Mouse (Mus musculus) embryonic facial prominence, embryonic 12.5 days (tissue): Measurements from ENCODE around the gene Hif3a. TPM values are rescaled to one million over a fixed set of nuclear protein-coding genes. Genes with fewer than 3 reads are reported as not detected.

ENCODE experiments used
- ATAC-seq: fragments of 200-750 bp; cut with Nextera tagmentation; 2 replicates; pipeline ENCODE4 v1.8.0; 2017; ENCODE audit not compliant: insufficient number of reproducible peaks, insufficient read depth, low FRiP score, low TSS enrichment
- H3K27ac ChIP-seq: fragments of 300-500 bp; sonication (generic); 2 replicates; pipeline ENCODE4 v1.5.1; 2016; ENCODE audit warnings: mild to moderate bottlenecking
- H3K27me3 ChIP-seq: fragments of 300-500 bp; sonication (generic); 2 replicates; pipeline ENCODE4 v1.6.1; 2016; ENCODE audit warnings: mild to moderate bottlenecking, moderate library complexity
- H3K36me3 ChIP-seq: fragments of 300-500 bp; sonication (generic); 2 replicates; pipeline ENCODE4 v1.6.1; 2016; ENCODE audit warnings: mild to moderate bottlenecking
- H3K4me1 ChIP-seq: fragments of 300-500 bp; sonication (generic); 2 replicates; pipeline ENCODE4 v1.6.1; 2016
- H3K4me2 ChIP-seq: fragments of 300-500 bp; sonication (generic); replicated peaks from 2 replicates; pipeline ENCODE4 v1.6.1; 2016; ENCODE audit warnings: mild to moderate bottlenecking, moderate library complexity
- H3K4me3 ChIP-seq: fragments of 300-500 bp; sonication (generic); 2 replicates; pipeline ENCODE4 v1.5.1; 2016; ENCODE audit warnings: mild to moderate bottlenecking
- H3K9ac ChIP-seq: fragments of 300-500 bp; sonication (generic); 2 replicates; pipeline ENCODE4 v1.6.1; 2016; ENCODE audit warnings: mild to moderate bottlenecking, moderate library complexity
- H3K9me3 ChIP-seq: fragments of 300-500 bp; sonication (generic); 2 replicates; pipeline ENCODE4 v1.6.1; 2016; ENCODE audit warnings: mild to moderate bottlenecking, moderate library complexity
- WGBS: fragments of 180-500 bp; shearing (Covaris S2); methylation state at CpG from one replicate; pipeline ENCODE4 v1.1.7; 2016; 5-methylcytosine and 5-hydroxymethylcytosine counted together
- polyA plus RNA-seq: library from polyadenylated mRNA; unstranded; fragments of >200 nt; fragmentation: Nextera tagmentation; extraction: Ambion mirVana; gene quantifications from 2 replicates; pipeline ENCODE4 v1.2.1, GENCODE M21; 2016

Hif3a gene
- polyA plus RNA-seq, 1 experiment from 2014 or later = 13.0 TPM

- Histone ChIP-seq H3K4me3 (peak overlapping the region; percentile 69), H3K36me3 (peaks cover 24% of the 10 kb centered on the region), H3K4me1 (peaks cover 52% of the 10 kb centered on the region)
These were observed 66.9 kb downstream of the Hif3a start for GRCm38 (mm10) chr7:16995345-16995744.

GRCm38 (mm10) chr7:16994400-16994799, 67.8 kb downstream of the Hif3a start:
- 6% methylated on average over 20 of the region's 20 CpGs for WGBS

More at GRCm38 (mm10) chr7:16995345-16995744, 66.9 kb downstream of the Hif3a start:
- no peaks in the 10 kb centered on the region for H3K9me3 ChIP-seq
- no peaks in the 10 kb centered on the region for H3K27me3 ChIP-seq
- H3K9ac ChIP-seq = peak overlapping the region; percentile 77
- peak overlapping the region; percentile 72 for H3K4me2 ChIP-seq
- no peak for ATAC-seq
- 92% methylated on average over 4 of the region's 4 CpGs for WGBS
- H3K27ac ChIP-seq = no peak overlapping the region

DNA sequence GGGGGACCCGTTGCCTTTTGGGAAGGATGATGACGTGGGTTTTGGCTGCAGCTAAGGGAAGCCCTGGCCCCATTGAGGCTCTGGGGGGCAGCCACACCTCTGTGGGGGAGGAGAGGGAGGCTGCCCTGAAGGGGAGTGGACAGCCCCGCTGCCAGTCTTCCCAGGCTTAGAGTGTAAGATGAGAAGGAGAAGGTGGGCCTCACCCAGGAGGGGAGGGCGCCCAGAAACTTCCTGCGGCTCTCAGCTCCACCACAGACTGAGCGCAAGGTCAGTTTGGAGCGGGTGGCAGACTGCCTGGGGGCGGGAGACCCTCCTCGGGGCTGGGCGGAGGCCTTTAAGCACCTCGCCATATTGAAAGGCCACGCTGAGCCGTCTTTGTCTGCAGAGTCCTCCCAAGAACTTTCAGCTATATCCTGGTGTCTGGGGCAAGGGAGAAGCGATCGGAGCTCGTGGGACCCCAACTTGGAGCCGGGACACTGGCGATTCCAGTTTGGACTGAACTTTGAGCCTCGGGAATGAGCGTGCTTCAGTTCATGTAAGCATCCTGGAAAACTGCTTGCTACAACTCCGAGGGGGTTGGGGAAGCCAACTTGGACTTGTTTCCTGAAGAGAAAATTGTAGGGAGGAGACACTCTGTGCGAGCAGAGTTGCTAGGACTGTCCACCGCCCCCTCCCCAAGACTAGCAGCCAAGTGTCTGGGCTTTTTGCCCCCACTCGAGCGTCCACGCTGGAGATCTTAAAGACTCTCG, 68.4 kb downstream of the Hif3a start:
- H3K9ac ChIP-seq = peak overlapping the region; percentile 77
- WGBS = under 1% methylated on average over 27 of the region's 27 CpGs
- H3K27ac ChIP-seq = peak overlapping the region; percentile 80
- peak; percentile 95 for ATAC-seq
- peak overlapping the region; percentile 69 for H3K4me3 ChIP-seq
- H3K4me1 ChIP-seq = peaks cover 54% of the 10 kb centered on the region
- H3K4me2 ChIP-seq = peak overlapping the region; percentile 72
- H3K36me3 ChIP-seq = peaks cover 18% of the 10 kb centered on the region
- no peaks in the 10 kb centered on the region for H3K9me3 ChIP-seq
- H3K27me3 ChIP-seq = no peaks in the 10 kb centered on the region

More at GRCm38 (mm10) chr7:16994400-16994799, 67.8 kb downstream of the Hif3a start:
- peak overlapping the region; percentile 69 for H3K4me3 ChIP-seq
- H3K4me1 ChIP-seq = peaks cover 54% of the 10 kb centered on the region
- peak overlapping the region; percentile 72 for H3K4me2 ChIP-seq
- H3K9me3 ChIP-seq = no peaks in the 10 kb centered on the region
- no peak for ATAC-seq
- H3K27ac ChIP-seq = peak overlapping the region; percentile 80
- no peaks in the 10 kb centered on the region for H3K27me3 ChIP-seq
- peak overlapping the region; percentile 77 for H3K9ac ChIP-seq
- peaks cover 20% of the 10 kb centered on the region for H3K36me3 ChIP-seq

DNA sequence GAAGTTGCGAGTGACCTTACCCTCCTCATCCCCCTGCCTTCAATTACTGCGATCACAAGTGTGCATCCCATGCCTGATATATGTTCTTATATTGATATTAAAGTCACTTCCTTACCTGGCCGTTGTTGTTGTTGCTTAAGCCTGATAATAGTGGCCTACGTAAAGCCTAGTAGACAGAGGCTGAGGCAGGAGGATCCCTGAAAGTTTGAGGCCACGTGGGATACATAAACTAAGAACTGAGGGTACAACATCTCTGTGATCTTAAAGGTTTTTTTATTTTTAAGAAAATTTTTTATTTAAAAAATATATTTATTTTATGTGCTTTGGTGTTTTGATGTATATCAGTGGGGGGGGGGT, 69.8 kb downstream of the Hif3a start, which contains the start of gene Ccdc8:
Gene Ccdc8 (plus strand): TSS at position 258 of the 357 bp plus-strand sequence.
- Histone ChIP-seq H3K9ac (peak within 1 kb of the TSS; percentile 77), H3K4me2 (peak within 1 kb of the TSS; percentile 72), H3K27me3 (no peaks in the 10 kb centered on the region), H3K4me1 (peaks cover 63% of the 10 kb centered on the region), H3K27ac (peak within 1 kb of the TSS; percentile 91), H3K36me3 (peaks cover 12% of the 10 kb centered on the region), H3K4me3 (peak within 1 kb of the TSS; percentile 69), H3K9me3 (no peaks in the 10 kb centered on the region)
- 92% methylated on average over 5 of the region's 5 CpGs for WGBS
- no peak for ATAC-seq

DNA sequence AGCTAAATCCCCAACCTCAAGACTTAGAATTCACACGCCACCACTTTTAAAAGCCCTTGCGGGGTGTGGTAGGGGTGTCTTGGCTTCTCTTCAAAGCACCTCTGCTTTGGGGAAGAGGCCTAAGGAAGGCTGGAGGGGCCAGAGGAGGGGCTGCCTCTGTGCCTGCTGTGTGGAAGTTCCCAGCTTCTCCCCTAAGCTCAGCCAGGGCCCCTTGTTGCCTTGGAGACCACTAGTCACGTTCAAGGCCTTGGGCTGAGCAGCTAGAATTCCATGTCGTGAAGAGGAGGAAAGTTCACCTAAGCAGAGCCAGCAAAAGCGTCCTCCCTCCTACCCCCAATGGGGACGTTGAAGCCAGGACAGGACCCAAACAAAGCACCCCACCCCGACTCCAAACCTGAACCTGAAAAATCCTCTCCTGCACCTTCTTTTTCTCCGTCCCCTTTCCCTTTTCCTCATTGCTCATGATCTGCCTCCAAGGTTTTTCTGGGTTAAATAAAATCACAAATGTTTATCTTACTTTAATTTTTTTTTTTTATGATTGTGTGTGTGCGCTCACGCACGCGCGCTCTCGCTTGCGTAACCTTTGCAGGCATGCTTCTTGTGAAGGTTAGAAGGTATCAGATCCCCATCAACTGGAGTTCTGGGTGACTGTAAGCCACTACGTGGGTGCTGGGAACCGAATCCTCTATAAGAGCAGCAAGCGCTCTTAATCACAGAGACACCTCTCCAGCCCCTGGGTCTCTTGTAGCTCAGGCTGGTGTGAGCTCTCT, 70.4 kb downstream of the Hif3a start:
- peak overlapping the region; percentile 35; the same call in 1 of the 2 replicates for H3K9ac ChIP-seq
- WGBS = 49% methylated on average over 18 of the region's 18 CpGs
- peak overlapping the region; percentile 29 for H3K4me2 ChIP-seq
- 0 out of 2 replicates have a peak, but pooled peaks cover 9% of the 10 kb centered on the region for H3K36me3 ChIP-seq
- peak overlapping the region; percentile 91 for H3K27ac ChIP-seq
- peak; percentile 68 for ATAC-seq
- H3K4me1 ChIP-seq = peaks cover 64% of the 10 kb centered on the region
- H3K4me3 ChIP-seq = no peak overlapping the region
- H3K27me3 ChIP-seq = no peaks in the 10 kb centered on the region
- H3K9me3 ChIP-seq = no peaks in the 10 kb centered on the region

DNA sequence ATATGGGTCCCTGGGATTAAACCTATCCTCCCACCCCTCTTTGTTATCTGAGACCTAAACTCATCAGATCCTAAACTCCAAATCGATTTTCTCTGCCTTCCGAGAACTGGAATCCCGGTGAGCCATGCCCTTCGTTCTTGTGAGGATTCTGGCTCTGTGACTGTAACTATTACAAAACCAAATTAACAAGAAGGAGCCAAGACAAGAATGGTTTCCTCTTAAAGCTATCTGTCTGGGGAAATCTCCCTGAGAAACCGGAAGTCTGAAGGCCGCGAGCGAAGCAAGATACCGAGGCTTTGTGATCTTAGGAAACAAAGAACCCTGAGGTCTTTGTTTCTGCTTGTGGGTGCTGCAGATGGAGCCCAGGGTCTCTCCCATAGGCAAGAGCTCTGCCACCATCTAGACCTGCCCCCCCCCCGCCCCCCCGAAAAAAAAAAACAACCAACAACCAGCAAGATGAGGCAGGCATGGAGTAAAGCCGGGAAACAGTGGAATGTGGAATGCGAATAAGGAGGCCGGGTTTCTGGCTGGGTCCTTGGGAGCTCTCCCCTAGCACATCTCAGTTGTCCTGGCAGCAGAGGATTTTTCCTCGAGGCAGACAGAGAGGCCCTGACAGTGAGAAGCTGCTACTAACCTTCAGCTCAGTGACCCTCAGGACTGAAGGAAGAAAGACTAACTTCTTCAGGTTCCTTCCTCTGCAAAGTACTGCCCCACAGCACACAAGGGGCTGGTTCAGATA, 72.1 kb downstream of the Hif3a start:
- peak overlapping the region; percentile 91 for H3K27ac ChIP-seq

GRCm38 (mm10) chr7:16988405-16988804, 73.8 kb downstream of the Hif3a start:
- no peak overlapping the region for H3K4me3 ChIP-seq
- no peak for ATAC-seq
- peak overlapping the region; percentile 67; the same call in 1 of the 2 replicates for H3K27ac ChIP-seq
- H3K9me3 ChIP-seq = no peaks in the 10 kb centered on the region
- H3K9ac ChIP-seq = no peak overlapping the region
- WGBS = 28% methylated on average over 3 of the region's 3 CpGs
- H3K4me2 ChIP-seq = no peak overlapping the region
- no peaks in the 10 kb centered on the region for H3K27me3 ChIP-seq
- H3K36me3 ChIP-seq = no peaks in the 10 kb centered on the region
- H3K4me1 ChIP-seq = peaks cover 48% of the 10 kb centered on the region

More for the DNA sequence above, 72.1 kb downstream of the Hif3a start:
- Histone ChIP-seq H3K4me3 (no peak overlapping the region), H3K27me3 (no peaks in the 10 kb centered on the region), H3K4me1 (peaks cover 55% of the 10 kb centered on the region), H3K9me3 (no peaks in the 10 kb centered on the region), H3K9ac (no peak overlapping the region), H3K4me2 (no peak overlapping the region; the same call in 1 of the 2 replicates), H3K36me3 (no peaks in the 10 kb centered on the region)
- WGBS = 26% methylated on average over 15 of the region's 15 CpGs
- ATAC-seq = no peak

DNA sequence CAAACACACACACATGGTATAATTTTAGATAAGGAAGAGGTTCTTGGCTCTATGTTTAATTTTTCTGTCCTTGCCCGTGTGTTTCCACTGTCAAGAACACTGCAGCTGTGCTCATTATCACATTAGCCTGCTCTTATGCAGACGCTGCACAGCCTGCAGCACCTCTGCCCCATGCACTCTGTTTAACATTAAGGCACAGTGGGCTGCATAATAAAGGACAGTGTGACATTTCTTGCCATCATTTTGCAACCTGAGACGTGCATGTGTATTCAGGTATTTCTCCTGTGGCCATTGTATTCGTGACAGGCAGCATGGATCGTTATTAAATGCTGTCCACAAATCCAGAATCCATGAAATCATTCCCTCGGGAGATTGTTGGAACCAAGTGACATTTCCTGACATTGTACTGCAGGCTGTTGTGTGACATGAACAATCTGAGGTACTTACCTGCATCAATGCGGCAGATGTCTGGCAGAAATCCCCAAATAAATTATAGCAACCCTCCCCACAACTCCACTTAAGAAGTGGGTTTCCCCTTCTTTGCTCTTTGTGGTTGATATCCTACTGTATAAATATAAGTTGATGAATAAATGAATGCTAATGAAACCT, 74.6 kb downstream of the Hif3a start:
- no peak overlapping the region for H3K4me2 ChIP-seq
- H3K4me1 ChIP-seq = peaks cover 51% of the 10 kb centered on the region
- no peaks in the 10 kb centered on the region for H3K9me3 ChIP-seq
- H3K27ac ChIP-seq = peak overlapping the region; percentile 67
- ATAC-seq = no peak
- no peaks in the 10 kb centered on the region for H3K27me3 ChIP-seq
- no peak overlapping the region; the same call in 1 of the 2 replicates for H3K9ac ChIP-seq
- WGBS = 31% methylated on average over 7 of the region's 7 CpGs
- H3K4me3 ChIP-seq = no peak overlapping the region
- no peaks in the 10 kb centered on the region for H3K36me3 ChIP-seq

- 16% methylated on average over 26 of the region's 26 CpGs for WGBS
- Histone ChIP-seq H3K4me3 (peak within 1 kb of the TSS; percentile 28), H3K9ac (no peak within 1 kb of the TSS), H3K4me1 (peaks cover 37% of the 10 kb centered on the region), H3K9me3 (no peaks in the 10 kb centered on the region), H3K36me3 (no peaks in the 10 kb centered on the region), H3K4me2 (peak within 1 kb of the TSS; percentile 47), H3K27ac (0 out of 2 replicates have a peak within 1 kb of the TSS, but pooled peaks have one; percentile 3), H3K27me3 (no peaks in the 10 kb centered on the region)
- no peak for ATAC-seq
These were observed 79.2 kb downstream of the Hif3a start, which contains the start of gene Gm42372 for GRCm38 (mm10) chr7:16982859-16983568. Gm42372 (plus strand) TSS chr7:16983086.
